Mouse (Mus musculus): ENCODE measurements at regions not wholly inside any gene's neighbourhood (a gene's known extent, or its start where the extent isn't known, plus 50 kb on each side); places are given as distances from the start of the nearest gene placed in this dataset.

- 80% methylated on average over 4 of the region's 4 CpGs for WGBS
These were observed 545.7 kb downstream of the Gsdmc2 start for GRCm38 (mm10) chr15:63299311-63299710.

GRCm38 (mm10) chr15:63288534-63288933 is 556.4 kb downstream of the Gsdmc2 start:
- Histone ChIP-seq H3K4me1 (ENCODE audit: control insufficient read depth, insufficient read depth, low read length) (no peaks in the 10 kb centered on the region), H3K4me2 (ENCODE audit: low read depth, low read length) (no peak overlapping the region), H3K4me3 (ENCODE audit: low read depth, low read length) (no peak overlapping the region), H3K27ac (ENCODE audit: low read depth, low read length) (no peak overlapping the region), H3K36me3 (ENCODE audit: control insufficient read depth, insufficient read depth, low read length) (no peaks in the 10 kb centered on the region), H3K9ac (replicated peaks; ENCODE audit: low read depth, low read length) (no peak overlapping the region), H3K9me3 (ENCODE audit: control insufficient read depth, low read length) (no peaks in the 10 kb centered on the region), H3K27me3 (ENCODE audit: control insufficient read depth, insufficient read depth, low read length) (no peaks in the 10 kb centered on the region)
- ATAC-seq (ENCODE audit: low read depth), result no peak

More at GRCm38 (mm10) chr15:63299311-63299710, 545.7 kb downstream of the Gsdmc2 start:
- H3K4me3 ChIP-seq (ENCODE audit: low read depth, low read length), result no peak overlapping the region
- H3K27me3 ChIP-seq (ENCODE audit: control insufficient read depth, insufficient read depth, low read length), result no peaks in the 10 kb centered on the region
- H3K4me1 ChIP-seq (ENCODE audit: control insufficient read depth, insufficient read depth, low read length), result no peaks in the 10 kb centered on the region
- no peak overlapping the region for H3K27ac ChIP-seq (ENCODE audit: low read depth, low read length)
- ATAC-seq (ENCODE audit: low read depth), result no peak
- no peak overlapping the region for H3K4me2 ChIP-seq (ENCODE audit: low read depth, low read length)
- H3K9ac ChIP-seq (replicated peaks; ENCODE audit: low read depth, low read length), result no peak overlapping the region
- H3K9me3 ChIP-seq (ENCODE audit: control insufficient read depth, low read length), result no peaks in the 10 kb centered on the region
- no peaks in the 10 kb centered on the region for H3K36me3 ChIP-seq (ENCODE audit: control insufficient read depth, insufficient read depth, low read length)

- Histone ChIP-seq H3K27me3 (ENCODE audit: control insufficient read depth, insufficient read depth, low read length) (no peaks in the 10 kb centered on the region), H3K4me1 (ENCODE audit: control insufficient read depth, insufficient read depth, low read length) (no peaks in the 10 kb centered on the region), H3K36me3 (ENCODE audit: control insufficient read depth, insufficient read depth, low read length) (no peaks in the 10 kb centered on the region), H3K9me3 (ENCODE audit: control insufficient read depth, low read length) (no peaks in the 10 kb centered on the region), H3K27ac (ENCODE audit: low read depth, low read length) (no peak overlapping the region), H3K4me2 (ENCODE audit: low read depth, low read length) (no peak overlapping the region), H3K9ac (replicated peaks; ENCODE audit: low read depth, low read length) (no peak overlapping the region), H3K4me3 (ENCODE audit: low read depth, low read length) (no peak overlapping the region)
- 83% methylated on average over 1 of the region's 1 CpGs for WGBS
- no peak for ATAC-seq (ENCODE audit: low read depth)
These were observed 559.0 kb downstream of the Gsdmc2 start for GRCm38 (mm10) chr15:63286026-63286425.

- no peak overlapping the region for H3K9ac ChIP-seq (replicated peaks; ENCODE audit: low read depth, low read length)
- H3K27me3 ChIP-seq (ENCODE audit: control insufficient read depth, insufficient read depth, low read length), result no peaks in the 10 kb centered on the region
- no peaks in the 10 kb centered on the region for H3K4me1 ChIP-seq (ENCODE audit: control insufficient read depth, insufficient read depth, low read length)
- no peaks in the 10 kb centered on the region for H3K36me3 ChIP-seq (ENCODE audit: control insufficient read depth, insufficient read depth, low read length)
- no peaks in the 10 kb centered on the region for H3K9me3 ChIP-seq (ENCODE audit: control insufficient read depth, low read length)
- 93% methylated on average over 2 of the region's 2 CpGs for WGBS
- no peak overlapping the region for H3K27ac ChIP-seq (ENCODE audit: low read depth, low read length)
- H3K4me3 ChIP-seq (ENCODE audit: low read depth, low read length), result no peak overlapping the region
- no peak overlapping the region for H3K4me2 ChIP-seq (ENCODE audit: low read depth, low read length)
- ATAC-seq (ENCODE audit: low read depth), result no peak
These were observed 574.6 kb downstream of the Gsdmc2 start for GRCm38 (mm10) chr15:63270381-63270780.

DNA sequence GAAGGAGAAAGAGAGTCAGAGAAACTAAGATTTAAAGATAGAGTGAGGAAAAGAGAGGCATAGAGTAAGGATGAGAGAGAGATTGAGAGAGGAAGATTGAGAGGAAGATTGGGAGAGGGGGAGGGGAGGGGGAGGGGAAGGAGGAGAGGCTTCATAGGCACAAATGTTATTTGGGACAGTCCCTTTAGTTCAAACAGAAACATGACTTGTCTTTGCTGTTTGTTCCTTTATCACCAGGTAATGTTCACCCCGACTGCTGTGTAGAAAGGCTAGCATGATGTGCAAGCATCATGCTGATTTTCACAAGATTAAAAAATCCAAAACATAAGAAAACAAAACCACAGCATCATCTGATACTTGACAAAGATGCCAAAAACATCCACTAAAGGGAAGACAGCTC is 579.1 kb downstream of the Gsdmc2 start:
- no peak overlapping the region for H3K4me2 ChIP-seq (ENCODE audit: low read depth, low read length)
- H3K27me3 ChIP-seq (ENCODE audit: control insufficient read depth, insufficient read depth, low read length), result no peaks in the 10 kb centered on the region
- ATAC-seq (ENCODE audit: low read depth), result no peak
- H3K27ac ChIP-seq (ENCODE audit: low read depth, low read length), result no peak overlapping the region
- H3K4me1 ChIP-seq (ENCODE audit: control insufficient read depth, insufficient read depth, low read length), result no peaks in the 10 kb centered on the region
- WGBS, result 85% methylated on average over 1 of the region's 1 CpGs
- no peak overlapping the region for H3K4me3 ChIP-seq (ENCODE audit: low read depth, low read length)
- H3K9me3 ChIP-seq (ENCODE audit: control insufficient read depth, low read length), result no peaks in the 10 kb centered on the region
- no peaks in the 10 kb centered on the region for H3K36me3 ChIP-seq (ENCODE audit: control insufficient read depth, insufficient read depth, low read length)
- no peak overlapping the region for H3K9ac ChIP-seq (replicated peaks; ENCODE audit: low read depth, low read length)

GRCm38 (mm10) chr15:63255736-63256135 is 589.2 kb downstream of the Gsdmc2 start:
- H3K4me2 ChIP-seq (ENCODE audit: low read depth, low read length), result no peak overlapping the region
- H3K4me1 ChIP-seq (ENCODE audit: control insufficient read depth, insufficient read depth, low read length), result no peaks in the 10 kb centered on the region
- no peaks in the 10 kb centered on the region for H3K27me3 ChIP-seq (ENCODE audit: control insufficient read depth, insufficient read depth, low read length)
- H3K36me3 ChIP-seq (ENCODE audit: control insufficient read depth, insufficient read depth, low read length), result no peaks in the 10 kb centered on the region
- no peak overlapping the region for H3K27ac ChIP-seq (ENCODE audit: low read depth, low read length)
- H3K9me3 ChIP-seq (ENCODE audit: control insufficient read depth, low read length), result no peaks in the 10 kb centered on the region
- no peak for ATAC-seq (ENCODE audit: low read depth)
- H3K9ac ChIP-seq (replicated peaks; ENCODE audit: low read depth, low read length), result no peak overlapping the region
- 68% methylated on average over 2 of the region's 2 CpGs for WGBS
- H3K4me3 ChIP-seq (ENCODE audit: low read depth, low read length), result no peak overlapping the region

- Histone ChIP-seq H3K9me3 (ENCODE audit: control insufficient read depth, low read length) (no peaks in the 10 kb centered on the region), H3K4me2 (ENCODE audit: low read depth, low read length) (no peak overlapping the region), H3K36me3 (ENCODE audit: control insufficient read depth, insufficient read depth, low read length) (no peaks in the 10 kb centered on the region), H3K9ac (replicated peaks; ENCODE audit: low read depth, low read length) (no peak overlapping the region), H3K4me3 (ENCODE audit: low read depth, low read length) (no peak overlapping the region), H3K27me3 (ENCODE audit: control insufficient read depth, insufficient read depth, low read length) (no peaks in the 10 kb centered on the region), H3K27ac (ENCODE audit: low read depth, low read length) (no peak overlapping the region), H3K4me1 (ENCODE audit: control insufficient read depth, insufficient read depth, low read length) (no peaks in the 10 kb centered on the region)
- WGBS, result 81% methylated on average over 1 of the region's 1 CpGs
- ATAC-seq (ENCODE audit: low read depth), result no peak
These were observed 592.1 kb downstream of the Gsdmc2 start for GRCm38 (mm10) chr15:63252781-63253340.

DNA sequence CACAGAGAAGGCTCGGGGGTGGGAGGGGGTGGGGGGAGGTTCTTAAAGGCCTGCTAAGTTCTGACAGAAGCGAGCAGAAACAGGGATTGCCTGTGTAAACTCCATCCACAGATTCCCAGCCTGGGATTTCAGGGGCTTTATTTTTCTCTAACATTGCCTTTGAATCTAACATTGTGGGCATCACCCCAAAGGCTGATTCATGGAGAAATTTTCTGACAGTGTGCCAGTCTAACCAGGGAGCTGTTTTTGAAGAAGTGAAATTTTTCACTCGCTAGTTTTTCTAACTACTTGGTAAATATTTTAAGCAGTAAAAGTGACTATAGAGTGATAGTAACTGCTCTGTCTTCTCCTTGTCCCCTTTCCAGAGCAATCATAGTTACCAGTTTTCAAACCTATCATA is 606.4 kb downstream of the Gsdmc2 start:
- H3K4me2 ChIP-seq (ENCODE audit: low read depth, low read length), result no peak overlapping the region
- no peak overlapping the region for H3K9ac ChIP-seq (replicated peaks; ENCODE audit: low read depth, low read length)
- no peak for ATAC-seq (ENCODE audit: low read depth)
- H3K4me3 ChIP-seq (ENCODE audit: low read depth, low read length), result no peak overlapping the region
- H3K36me3 ChIP-seq (ENCODE audit: control insufficient read depth, insufficient read depth, low read length), result no peaks in the 10 kb centered on the region
- no peaks in the 10 kb centered on the region for H3K27me3 ChIP-seq (ENCODE audit: control insufficient read depth, insufficient read depth, low read length)
- H3K27ac ChIP-seq (ENCODE audit: low read depth, low read length), result no peak overlapping the region
- no peaks in the 10 kb centered on the region for H3K9me3 ChIP-seq (ENCODE audit: control insufficient read depth, low read length)
- WGBS, result 83% methylated on average over 3 of the region's 3 CpGs
- H3K4me1 ChIP-seq (ENCODE audit: control insufficient read depth, insufficient read depth, low read length), result no peaks in the 10 kb centered on the region

DNA sequence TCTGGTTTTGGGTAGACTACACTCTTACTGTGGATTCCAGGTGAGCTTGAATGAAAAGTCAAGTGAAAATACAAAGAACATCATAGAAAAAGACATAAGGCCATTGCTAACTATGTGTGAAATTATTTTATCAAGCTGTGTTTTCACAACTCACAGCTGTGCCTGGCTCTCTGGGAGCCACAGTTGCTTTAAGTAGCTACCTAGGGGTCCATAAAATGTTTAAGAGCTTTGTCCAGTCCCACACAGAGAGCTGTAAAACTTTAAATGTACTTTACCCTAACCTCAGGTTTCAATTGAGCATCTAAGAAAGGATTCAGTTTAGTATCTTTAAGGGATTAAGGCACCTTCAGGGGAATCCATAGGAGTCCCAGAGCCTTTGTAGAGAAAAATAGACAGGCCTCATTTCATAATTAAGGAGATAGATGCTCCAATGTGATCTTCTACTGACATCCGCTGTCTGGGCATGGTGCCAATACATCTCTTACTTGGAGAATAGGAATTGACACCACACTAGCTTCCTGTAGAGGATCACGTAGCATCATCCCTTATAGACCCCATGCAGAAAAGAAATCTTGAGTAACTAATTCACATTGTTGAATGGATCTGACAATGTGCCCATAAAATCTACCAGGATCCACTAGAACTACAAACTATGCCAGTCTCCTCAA is 626.5 kb downstream of the Gsdmc2 start:
- Histone ChIP-seq H3K36me3 (ENCODE audit: control insufficient read depth, insufficient read depth, low read length) (no peaks in the 10 kb centered on the region), H3K4me3 (ENCODE audit: low read depth, low read length) (no peak overlapping the region), H3K4me2 (ENCODE audit: low read depth, low read length) (no peak overlapping the region), H3K27me3 (ENCODE audit: control insufficient read depth, insufficient read depth, low read length) (no peaks in the 10 kb centered on the region), H3K27ac (ENCODE audit: low read depth, low read length) (no peak overlapping the region), H3K9ac (replicated peaks; ENCODE audit: low read depth, low read length) (no peak overlapping the region), H3K4me1 (ENCODE audit: control insufficient read depth, insufficient read depth, low read length) (no peaks in the 10 kb centered on the region), H3K9me3 (ENCODE audit: control insufficient read depth, low read length) (no peaks in the 10 kb centered on the region)
- ATAC-seq (ENCODE audit: low read depth), result no peak
- 54% methylated on average over 2 of the region's 2 CpGs for WGBS

All from neural tube, embryonic 14.5 days (tissue).